ENCODE assay signal across 13 mouse cellular contexts in the genomic region with DNA sequence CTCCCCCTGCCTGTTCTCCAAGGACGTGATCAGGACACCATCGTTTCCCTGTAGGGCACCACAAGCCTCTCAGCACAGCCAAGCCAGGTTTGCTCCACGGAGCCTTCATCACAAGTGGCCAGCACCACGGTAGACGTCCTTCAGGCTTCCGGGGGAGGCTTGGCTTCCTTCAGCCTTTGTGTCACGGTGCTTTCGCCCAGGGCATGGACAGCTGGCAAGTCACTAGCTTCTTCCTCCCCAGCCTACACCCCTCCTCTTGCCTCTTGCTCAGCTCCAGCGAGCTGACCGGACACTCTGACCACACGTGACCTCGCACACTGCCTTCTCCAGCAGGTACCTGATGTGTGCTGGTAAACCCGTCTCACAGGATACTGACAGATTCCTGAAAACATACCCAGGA. TPM values are rescaled to one million over a fixed set of nuclear protein-coding genes. Genes with fewer than 3 reads are reported as not detected.
DNase-seq lines count a peak whose midpoint lies in the region; ATAC-seq and TF ChIP-seq lines count a peak whose summit lies in the region.
"Had no signal": no experiment of that assay in that cellular context is flagged by ENCODE, and none has a peak within 500 bp of the region (broad histone marks: within the 10 kb centered on the region; RNA-seq: fewer than 3 reads in every experiment).

No protein-coding gene starts in this region.

- no peaks in the 10 kb centered on the region for H3K27me3 ChIP-seq in kidney, embryonic 15.5 days
- H3K27me3 ChIP-seq in liver, embryonic 13.5 days = no peaks in the 10 kb centered on the region
- no peaks in the 10 kb centered on the region for H3K27me3 ChIP-seq in forebrain, postnatal 0 days (ENCODE audit: insufficient read depth, low read length)
- H3K27me3 ChIP-seq: embryonic facial prominence, embryonic 15.5 days; forebrain, embryonic 15.5 days had no signal

- H3K27ac ChIP-seq in kidney, embryonic 15.5 days = no peak overlapping the region
- peak overlapping the region; percentile 65 for H3K27ac ChIP-seq in liver, embryonic 13.5 days
- no peak overlapping the region for H3K27ac ChIP-seq in forebrain, postnatal 0 days (ENCODE audit: low read depth, low read length)
- H3K27ac ChIP-seq: embryonic facial prominence, embryonic 15.5 days; forebrain, embryonic 15.5 days had no signal

- no peak overlapping the region for H3K4me3 ChIP-seq in kidney, embryonic 15.5 days (replicated peaks)
- no peak overlapping the region for H3K4me3 ChIP-seq in liver, embryonic 13.5 days (replicated peaks)
- no peak overlapping the region for H3K4me3 ChIP-seq in forebrain, postnatal 0 days (ENCODE audit: low read depth, low read length)
- H3K4me3 ChIP-seq: embryonic facial prominence, embryonic 15.5 days; forebrain, embryonic 15.5 days had no signal

- peaks cover 43% of the 10 kb centered on the region for H3K4me1 ChIP-seq in kidney, embryonic 15.5 days
- H3K4me1 ChIP-seq in liver, embryonic 13.5 days (replicated peaks) = peaks cover 83% of the 10 kb centered on the region
- no peaks in the 10 kb centered on the region for H3K4me1 ChIP-seq in forebrain, postnatal 0 days (ENCODE audit: insufficient read depth)

- no peak overlapping the region for H3K9ac ChIP-seq in kidney, embryonic 15.5 days
- no peak overlapping the region for H3K9ac ChIP-seq in liver, embryonic 13.5 days
- no peak overlapping the region for H3K9ac ChIP-seq in forebrain, postnatal 0 days
- H3K9ac ChIP-seq: embryonic facial prominence, embryonic 15.5 days; forebrain, embryonic 15.5 days had no signal

- no peaks in the 10 kb centered on the region for H3K9me3 ChIP-seq in kidney, embryonic 15.5 days (replicated peaks)
- H3K9me3 ChIP-seq in liver, embryonic 13.5 days (replicated peaks) = no peaks in the 10 kb centered on the region
- no peaks in the 10 kb centered on the region for H3K9me3 ChIP-seq in forebrain, postnatal 0 days (ENCODE audit: low read length)
- H3K9me3 ChIP-seq: embryonic facial prominence, embryonic 15.5 days; forebrain, embryonic 15.5 days had no signal

- WGBS in kidney, embryonic 15.5 days = 60% methylated on average over 13 of the region's 13 CpGs
- 84% methylated on average over 13 of the region's 13 CpGs for WGBS in liver, embryonic 13.5 days (ENCODE audit: insufficient replicate concordance)
- WGBS in forebrain, postnatal 0 days = 88% methylated on average over 13 of the region's 13 CpGs

- no peak for ATAC-seq in kidney, embryonic 15.5 days (replicated peaks; ENCODE audit: low FRiP score)
- ATAC-seq in liver, embryonic 13.5 days (ENCODE audit: low read depth) = no peak
- ATAC-seq in forebrain, postnatal 0 days = no peak
- ATAC-seq: forebrain, embryonic 15.5 days had no signal

- no peak for TF ChIP-seq CTCF in forebrain, postnatal 0 days (IDR thresholded peaks at IDR 0.05; ENCODE audit: low read depth)

- no peak overlapping the region for H3K4me2 ChIP-seq in kidney, embryonic 15.5 days
- no peak overlapping the region for H3K4me2 ChIP-seq in liver, embryonic 13.5 days
- H3K4me2 ChIP-seq in forebrain, postnatal 0 days (ENCODE audit: low read depth) = no peak overlapping the region
- H3K4me2 ChIP-seq: embryonic facial prominence, embryonic 15.5 days; forebrain, embryonic 15.5 days had no signal

- intact Hi-C loops in heart, postnatal 14 days (cut with DNase I) = no loop called here

- peaks cover 17% of the 10 kb centered on the region for H3K36me3 ChIP-seq in kidney, embryonic 15.5 days
- peaks cover 77% of the 10 kb centered on the region for H3K36me3 ChIP-seq in liver, embryonic 13.5 days
- peaks cover 3% of the 10 kb centered on the region for H3K36me3 ChIP-seq in forebrain, postnatal 0 days (ENCODE audit: insufficient read depth)

- peak; percentile 92 for DNase-seq in heart, adult 11 months
- DNase-seq in heart, postnatal 14 days = no peak
- DNase-seq in kidney, adult 8-10 months = peak; percentile 39
- DNase-seq in cerebellum, adult 9-11 months = peak; percentile 64
- DNase-seq in liver, embryonic 13.5 days = no peak
- no peak for DNase-seq in spleen, adult 18-20 months
- no peak for DNase-seq in forebrain, postnatal 0 days
- DNase-seq: layer of hippocampus, postnatal 36 days; right cerebral cortex, postnatal 4 days had no signal

RNA-seq across cellular contexts. Expression of gene Ube2v1, which starts 9.5 kb away (rescaled TPM):
- 100 to 1,000 TPM in 1 of 2 experiments, 10 to 100 TPM in 1; 93.8 to 102 TPM for total RNA-seq in heart, postnatal 14 days (2021)
- 284 and 313 TPM in 2 replicates for polyA plus RNA-seq in kidney, embryonic 15.5 days (2015; fragmentation: Nextera tagmentation; extraction: Ambion mirVana)
- polyA plus RNA-seq in liver, embryonic 13.5 days (2015; fragmentation: Nextera tagmentation; extraction: Ambion mirVana) = 205 and 229 TPM in 2 replicates
- total RNA-seq in forebrain, postnatal 0 days (2014; rRNA removed) = 161 TPM in 2 replicates
- polyA plus RNA-seq in forebrain, postnatal 0 days (2015; fragmentation: Nextera tagmentation; extraction: Ambion mirVana) = 328 and 369 TPM in 2 replicates

RNA-seq across cellular contexts. Expression of gene Gm20431, which starts 38.9 kb away (rescaled TPM):
- 10 to 100 TPM; 20.3 to 22.8 TPM for total RNA-seq in heart, postnatal 14 days (2021)
- 12.1 and 12.8 TPM in 2 replicates for polyA plus RNA-seq in kidney, embryonic 15.5 days (2015; fragmentation: Nextera tagmentation; extraction: Ambion mirVana)
- polyA plus RNA-seq in liver, embryonic 13.5 days (2015; fragmentation: Nextera tagmentation; extraction: Ambion mirVana) = 2.9 TPM in 1 of 2 replicates, not detected in the other
- not detected in 2 replicates for total RNA-seq in forebrain, postnatal 0 days (2014; rRNA removed)
- 7.5 and 9.7 TPM in 2 replicates for polyA plus RNA-seq in forebrain, postnatal 0 days (2015; fragmentation: Nextera tagmentation; extraction: Ambion mirVana)
- total RNA-seq: liver, adult 2 months had no signal

Comparison
In these comparisons a context has a peak if more than half of its experiments do, and no peak if none do; other contexts are left out.
1. DNase-seq: peak in heart, adult 11 months (single experiment), kidney, adult 8-10 months (2 of 2) and cerebellum, adult 9-11 months (single experiment); none in heart, postnatal 14 days (0 of 2), liver, embryonic 13.5 days (single experiment), spleen, adult 18-20 months (0 of 2) and forebrain, postnatal 0 days (single experiment).